Mouse (Mus musculus) mesoderm, embryonic 11.5 days (tissue): ENCODE results near the gene Cul7.

Source experiments
- DNase-seq: peaks from one replicate; pipeline ENCODE4 v3.0.0-alpha.2; 2012; ENCODE audit warnings: low read depth, low spot score

Gene Cul7

GRCm38 (mm10) chr17:46650232-46651031 is at the start of gene Cul7:
Gene Cul7, plus strand, starts transcription at chr17:46650337.
- DNase-seq = peak; percentile 94

GRCm38 (mm10) chr17:46600569-46600968 is 49.6 kb upstream of the Cul7 start:
- DNase-seq = no peak

GRCm38 (mm10) chr17:46602212-46602611 is 47.9 kb upstream of the Cul7 start:
- DNase-seq = peak; percentile 51

DNA sequence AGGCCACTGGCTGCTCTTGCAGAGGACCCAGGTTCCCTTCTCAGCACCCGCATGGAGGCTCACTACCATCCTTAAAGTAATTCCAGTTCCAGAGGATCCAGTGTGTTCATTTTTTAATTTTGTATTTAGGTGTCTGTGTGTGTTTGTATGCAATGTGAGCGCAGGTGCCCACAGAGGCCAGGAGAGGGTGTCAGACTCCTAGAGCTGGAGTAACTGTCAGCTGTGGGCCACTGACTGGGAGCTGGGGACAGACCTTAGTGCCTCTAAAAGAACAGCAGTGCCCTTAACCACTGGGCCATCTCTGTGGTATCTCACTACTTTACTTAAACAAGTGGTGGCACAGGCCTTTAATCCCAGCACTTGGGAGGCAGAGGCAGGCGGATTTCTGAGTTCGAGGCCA is 46.9 kb upstream of the Cul7 start:
- DNase-seq = no peak

- no peak for DNase-seq
Observed at GRCm38 (mm10) chr17:46605126-46605525, 45.0 kb upstream of the Cul7 start.

- no peak for DNase-seq
Observed at GRCm38 (mm10) chr17:46605987-46606386, 44.1 kb upstream of the Cul7 start.

DNA sequence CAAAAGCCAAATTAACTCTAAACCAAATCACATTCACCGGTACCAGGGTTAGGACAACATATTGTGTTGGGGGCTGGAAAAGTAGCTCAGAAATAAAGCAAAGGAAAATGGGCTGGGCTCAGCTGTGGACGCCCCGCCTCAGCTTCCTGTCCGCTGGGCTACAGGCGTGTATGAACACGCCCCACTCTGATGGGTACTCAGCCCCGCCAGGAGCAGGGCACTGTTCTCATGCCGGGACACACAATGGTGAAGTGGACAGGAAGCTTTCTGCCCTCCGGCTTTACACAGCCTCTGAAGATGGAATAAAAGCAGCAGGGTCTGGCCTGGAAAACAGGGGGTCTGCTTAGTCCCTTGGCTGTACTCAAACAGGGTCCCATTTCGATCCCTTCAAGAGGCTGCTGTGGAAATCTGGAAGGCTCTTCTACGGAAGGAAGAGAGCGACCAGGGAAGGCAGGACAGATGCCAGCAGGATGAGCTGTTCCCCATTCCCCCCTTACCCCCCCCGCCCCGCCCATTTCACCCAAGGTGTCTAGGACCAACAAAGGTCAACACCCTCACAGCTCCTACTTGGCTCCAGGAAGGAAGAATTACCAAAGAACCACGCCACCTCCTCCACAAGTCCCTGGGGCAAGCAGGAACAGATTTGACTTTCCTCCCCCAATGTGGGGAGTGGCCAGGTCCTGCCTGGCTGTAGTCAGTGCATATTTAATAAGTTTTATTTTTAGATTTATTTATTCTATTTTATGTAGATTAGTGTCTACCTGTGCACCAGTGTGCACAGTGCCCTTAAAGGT is 40.2 kb upstream of the Cul7 start:
- no peak for DNase-seq

- no peak for DNase-seq
Observed at GRCm38 (mm10) chr17:46611316-46611715, 38.8 kb upstream of the Cul7 start.

- no peak for DNase-seq
Observed at GRCm38 (mm10) chr17:46612189-46612588, 37.9 kb upstream of the Cul7 start.

DNA sequence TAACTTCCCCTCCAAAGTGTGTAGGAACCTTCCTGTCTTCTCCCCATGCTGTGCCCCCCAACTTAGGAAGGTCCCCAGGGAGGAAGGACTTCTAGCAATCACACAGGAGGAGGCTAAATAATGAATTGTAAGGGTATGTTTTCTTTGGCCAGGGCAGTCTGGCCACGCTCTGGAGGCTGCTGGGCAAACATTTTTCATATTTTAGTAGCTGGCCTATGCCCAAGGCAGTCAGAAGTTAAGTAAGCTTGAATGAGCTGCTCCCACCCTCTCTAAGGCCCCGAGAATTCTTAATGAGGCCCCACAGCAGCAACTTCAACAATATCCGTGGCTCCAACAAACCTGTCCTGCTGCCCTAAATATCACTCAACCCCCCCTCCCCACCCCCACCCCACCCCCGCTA is 37.3 kb upstream of the Cul7 start:
- no peak for DNase-seq

- no peak for DNase-seq
Observed at GRCm38 (mm10) chr17:46613229-46613628, 36.9 kb upstream of the Cul7 start.

- no peak for DNase-seq
Observed at GRCm38 (mm10) chr17:46617799-46618198, 32.3 kb upstream of the Cul7 start.

- DNase-seq = peak; percentile 49
Observed at GRCm38 (mm10) chr17:46618394-46618768, 31.8 kb upstream of the Cul7 start.

GRCm38 (mm10) chr17:46618769-46619682 is 31.1 kb upstream of the Cul7 start:
- DNase-seq = no peak

DNA sequence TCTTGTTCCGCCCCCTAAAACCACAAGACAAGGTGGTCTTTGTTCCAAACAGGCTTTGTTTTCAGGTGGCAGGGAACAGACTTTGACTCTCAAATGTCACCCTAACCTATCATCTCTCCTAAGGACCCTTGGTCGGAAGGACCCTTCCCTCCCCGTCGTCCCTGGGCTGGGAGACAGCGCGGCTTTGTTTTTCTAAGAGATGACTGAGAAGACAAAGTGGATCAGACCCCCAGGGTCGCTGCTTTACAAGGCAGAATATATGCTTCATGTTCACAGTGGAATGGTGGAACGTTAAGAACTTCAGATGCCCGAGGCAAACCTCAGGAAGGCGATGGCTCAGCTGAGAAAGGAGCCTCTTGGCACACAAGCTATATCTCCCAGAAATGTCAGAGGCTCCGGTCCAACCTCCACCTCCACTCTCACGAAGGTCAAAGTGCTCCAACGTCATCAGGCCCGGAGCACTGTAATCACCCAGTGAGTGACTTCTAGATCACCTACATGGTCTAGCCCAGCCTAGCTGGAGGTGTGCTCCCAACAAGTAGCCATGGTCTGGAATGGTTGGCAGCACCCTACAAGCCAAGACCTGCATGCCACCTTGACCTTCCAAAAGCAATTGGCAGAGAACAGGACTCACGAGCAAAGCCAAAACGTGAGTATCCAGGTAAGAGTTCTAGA is 30.3 kb upstream of the Cul7 start:
- no peak for DNase-seq

GRCm38 (mm10) chr17:46621324-46621723 is 28.8 kb upstream of the Cul7 start:
- no peak for DNase-seq

DNA sequence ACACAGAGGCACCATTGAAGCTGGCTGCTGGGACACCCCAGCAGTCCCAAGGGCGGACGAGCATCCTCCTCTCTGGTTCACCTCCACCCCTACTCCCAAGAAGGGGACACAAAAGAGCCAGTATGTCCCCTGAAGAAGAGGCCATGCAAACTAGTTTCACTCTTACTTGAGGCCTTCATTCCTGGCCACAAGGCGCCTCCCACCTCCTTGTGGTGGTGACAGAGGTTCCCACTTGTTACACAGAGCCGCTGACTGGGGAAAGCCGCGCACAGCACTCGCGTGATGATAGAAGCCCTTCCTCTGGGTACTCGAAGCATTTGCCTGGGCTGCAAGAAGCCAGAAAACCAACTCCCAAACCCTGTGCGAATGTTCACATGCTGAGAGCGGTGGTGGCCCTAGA is 27.9 kb upstream of the Cul7 start:
- no peak for DNase-seq

- DNase-seq = no peak
Observed at GRCm38 (mm10) chr17:46623819-46624557, 26.1 kb upstream of the Cul7 start.

DNA sequence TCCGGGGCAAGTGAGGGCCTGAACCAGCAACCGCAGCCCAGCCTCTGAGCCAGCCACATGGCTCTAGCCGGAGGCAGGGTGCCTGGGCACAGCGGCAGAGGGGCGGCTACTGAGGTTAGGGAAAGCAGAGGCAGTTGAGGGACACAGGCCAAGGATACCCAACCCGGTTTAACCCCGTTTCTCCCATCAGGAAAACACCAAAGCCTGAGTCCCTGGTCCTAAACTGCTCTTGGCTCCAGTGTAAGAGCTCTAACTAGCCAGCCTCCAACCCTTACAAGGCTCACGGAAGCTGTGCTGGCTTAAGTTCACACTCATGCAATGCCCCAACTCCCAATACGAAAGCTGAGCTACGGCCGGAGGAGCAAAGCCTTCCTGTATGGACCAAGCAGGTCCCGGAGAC is 25.5 kb upstream of the Cul7 start:
- DNase-seq = no peak

- no peak for DNase-seq
Observed at GRCm38 (mm10) chr17:46627409-46627808, 22.7 kb upstream of the Cul7 start.

- DNase-seq = no peak
Observed at GRCm38 (mm10) chr17:46628471-46628790, 21.7 kb upstream of the Cul7 start.
